Mouse (Mus musculus): ENCODE measurements at regions not wholly inside any gene's neighbourhood (a gene's known extent, or its start where the extent isn't known, plus 50 kb on each side); places are given as distances from the start of the nearest gene placed in this dataset.
"Not testable (repeated sequence)": the region's sequence is repeated elsewhere in the genome, so short reads cannot be mapped to it uniquely, and the experiment has no call there.

DNA sequence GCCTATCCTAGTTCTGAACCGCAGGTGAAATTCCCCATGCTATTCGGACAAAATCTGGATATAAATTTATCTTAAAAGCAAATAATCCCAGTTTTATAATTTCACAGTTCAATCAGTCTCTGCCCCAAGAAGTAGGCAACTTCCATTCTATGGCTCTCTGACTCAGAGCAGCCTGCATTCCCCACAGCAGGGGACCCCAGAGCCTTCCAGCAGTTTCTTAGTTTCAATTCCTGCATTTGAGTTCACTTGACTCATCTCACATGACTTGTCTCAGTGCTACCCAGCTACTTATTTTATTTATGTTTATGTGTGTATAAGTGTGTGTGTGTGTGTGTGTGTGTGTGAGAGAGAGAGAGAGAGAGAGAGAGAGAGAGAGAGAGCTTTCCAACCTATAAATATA is 650.0 kb downstream of the Nebl start:
- DNase-seq (ENCODE audit: extremely low read depth, low read depth), result no peak

DNA sequence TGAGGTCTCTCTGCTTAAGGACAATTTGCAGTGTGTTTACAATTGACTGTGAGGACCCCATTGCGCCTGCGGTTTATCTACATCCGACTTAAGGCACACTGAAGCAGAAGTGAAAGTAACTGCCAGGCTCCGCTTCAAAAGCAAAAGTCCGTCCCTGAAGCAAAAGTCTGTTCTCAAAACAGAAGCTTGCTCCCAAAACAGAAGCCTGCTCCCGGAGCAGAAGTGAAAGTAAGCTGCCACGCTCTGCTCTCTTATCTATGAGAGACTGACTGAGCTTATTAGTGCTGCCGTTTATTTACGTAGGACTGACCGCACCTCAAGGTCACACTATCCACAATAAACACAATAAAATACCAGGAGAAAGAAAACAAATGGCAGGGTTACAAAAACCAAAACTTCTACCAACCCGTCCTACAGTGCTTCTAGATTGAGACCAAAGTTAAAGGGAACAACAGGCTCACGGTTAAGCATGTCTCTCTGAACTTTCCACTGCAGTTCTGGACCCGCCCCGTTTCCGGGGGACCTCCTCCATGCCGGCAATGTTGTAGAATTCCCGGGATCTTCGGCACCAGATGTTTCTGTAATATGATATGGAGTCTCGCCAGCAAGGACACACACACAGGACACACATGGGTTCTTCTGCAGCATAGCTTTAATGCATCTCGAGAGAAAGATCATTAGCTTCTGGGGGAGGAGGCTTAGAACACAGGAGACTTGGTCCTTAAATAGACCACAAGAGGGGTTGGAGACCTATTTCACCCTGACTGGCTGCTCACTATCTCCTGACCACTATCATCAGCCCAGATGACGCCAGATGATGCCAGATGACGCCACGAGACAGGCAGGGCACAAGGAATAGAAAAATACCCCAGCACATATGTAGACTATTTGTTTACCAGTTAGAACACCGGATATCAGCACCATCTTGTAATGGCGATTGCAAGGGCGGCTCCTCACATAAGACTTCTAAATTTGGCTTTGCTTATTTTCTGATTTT is 665.8 kb downstream of the Nebl start:
- not testable (repeated sequence) for DNase-seq (ENCODE audit: extremely low read depth, low read depth)
